Mouse (Mus musculus) bone marrow, adult 2 months (tissue): Measurements from ENCODE around the gene Mmp15.

Experiments used
- CTCF ChIP-seq: fragments of 200-500 bp; IDR thresholded peaks from 2 replicates; pipeline ENCODE4 v1.5.1; 2011; ENCODE audit warnings: low read length, control low read depth; ENCODE audit not compliant: control insufficient read depth, insufficient read depth
- POLR2A ChIP-seq: fragments of 200-500 bp; IDR thresholded peaks from 2 replicates; pipeline ENCODE4 v1.6.1; 2011; ENCODE audit warnings: low read depth, mild to moderate bottlenecking, control low read depth, low read length, borderline replicate concordance; ENCODE audit not compliant: control insufficient read depth

DNA sequence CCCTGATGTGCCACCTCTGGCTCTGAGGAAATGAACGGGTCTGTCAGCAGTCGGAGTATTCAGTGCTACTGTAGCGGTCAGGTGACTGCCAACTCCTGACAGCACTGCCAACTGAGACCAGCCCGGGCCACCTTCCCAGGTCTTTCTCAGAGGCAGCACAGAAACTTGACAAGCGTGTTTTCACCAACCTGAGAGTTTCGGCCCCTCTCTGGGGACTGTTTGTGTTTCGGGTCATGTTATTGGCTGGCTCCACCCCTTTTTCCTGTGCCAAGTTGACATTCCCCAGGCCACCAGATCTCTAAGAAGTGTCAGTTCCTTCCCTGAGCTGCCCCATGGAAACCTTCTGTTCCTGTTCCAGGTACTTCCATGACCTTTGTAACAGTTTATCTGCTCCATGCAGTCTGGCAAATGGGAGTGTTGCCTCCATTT, 25.8 kb downstream of the Mmp15 start:
- TF ChIP-seq CTCF (no peak), POLR2A (no peak)
